In genomic region chr12:55824027-55824426, GRCm38 (mm10) we compare ENCODE assay signal across 19 mouse cellular contexts. TPM values are rescaled to one million over a fixed set of nuclear protein-coding genes. Genes with fewer than 3 reads are reported as not detected.
A peak's percentile ranks its signal among the peaks of the same experiment; 100 is the strongest.
DNase-seq lines count a peak whose midpoint lies in the region; ATAC-seq lines count a peak whose summit lies in the region.
"Had no signal": no experiment of that assay in that cellular context is flagged by ENCODE, and none has a peak within 500 bp of the region (broad histone marks: within the 10 kb centered on the region; RNA-seq: fewer than 3 reads in every experiment).

No protein-coding gene starts in this region.

- ATAC-seq in common myeloid progenitor, adult 5-6 weeks (replicated peaks; ENCODE audit: low read depth, poor library complexity, severe bottlenecking), result peak; percentile 23
- peak; percentile 63 for ATAC-seq in megakaryocyte progenitor cell, adult 5-6 weeks (replicated peaks; ENCODE audit: poor library complexity)
- peak; percentile 54 for ATAC-seq in neutrophil, adult 5-6 weeks (ENCODE audit: extremely low read depth, insufficient number of reproducible peaks, low FRiP score, poor library complexity, severe bottlenecking)
- no peak for ATAC-seq in activated CD4-positive, CD25-positive, alpha-beta regulatory T cell, adult 4 months
- ATAC-seq: forebrain, embryonic 15.5 days; hindbrain, postnatal 0 days; inflammation-experienced regulatory T-cells, adult 6 months had no signal

- peak; percentile 34 for DNase-seq in 416B (ENCODE audit: low read depth)
- no peak for DNase-seq in spleen, adult 18-20 months
- DNase-seq: adrenal gland, postnatal 10 days; adrenal gland, postnatal 36 days; cerebellum, adult 18-20 months; cerebellum, adult 9-10 months; cerebellum, postnatal 14 days; embryo, embryonic 11 days; gastrocnemius, postnatal 10 days; heart, adult 18-20 months; heart, postnatal 10 days; heart, postnatal 36 days had no signal

RNA-seq across cellular contexts. Expression of gene Ralgapa1, which starts 3.1 kb away (rescaled TPM):
- 47.1 and 53.3 TPM in 2 replicates for total RNA-seq in common myeloid progenitor, adult 5-6 weeks (2017)
- total RNA-seq in megakaryocyte progenitor cell, adult 5-6 weeks (2015), result 47.6 and 64.8 TPM in 2 replicates
- total RNA-seq in megakaryocyte progenitor cell, adult 5-6 weeks (2017), result 29.3 and 36.7 TPM in 2 replicates
- total RNA-seq in neutrophil, adult 5-6 weeks (2017), result 74.2 and 79.3 TPM in 2 replicates
- polyA plus RNA-seq in activated CD4-positive, CD25-positive, alpha-beta regulatory T cell, adult 4 months (2017; shearing (Covaris generic)), result 10 to 100 TPM; 11.9 to 13.6 TPM

RNA-seq across cellular contexts. Expression of gene Brms1l, which starts 12.1 kb away (rescaled TPM):
- total RNA-seq in common myeloid progenitor, adult 5-6 weeks (2017), result 16.6 and 22.1 TPM in 2 replicates
- total RNA-seq in megakaryocyte progenitor cell, adult 5-6 weeks (2015), result 10.9 and 12.2 TPM in 2 replicates
- 14.5 and 18.3 TPM in 2 replicates for total RNA-seq in megakaryocyte progenitor cell, adult 5-6 weeks (2017)
- total RNA-seq in neutrophil, adult 5-6 weeks (2017), result 20.5 and 27.5 TPM in 2 replicates
- polyA plus RNA-seq in activated CD4-positive, CD25-positive, alpha-beta regulatory T cell, adult 4 months (2017; shearing (Covaris generic)), result 10 to 100 TPM; 13.1 to 13.2 TPM
